26 mouse cellular contexts compared by ENCODE assay signal in genomic region chr12:4278978-4279755, GRCm38 (mm10). TPM values are rescaled to one million over a fixed set of nuclear protein-coding genes. Genes with fewer than 3 reads are reported as not detected.
A peak's percentile ranks its signal among the peaks of the same experiment; 100 is the strongest.
DNase-seq lines count a peak whose midpoint lies in the region; ATAC-seq and TF ChIP-seq lines count a peak whose summit lies in the region.
"Had no signal": no experiment of that assay in that cellular context is flagged by ENCODE, and none has a peak within 500 bp of the region (broad histone marks: within the 10 kb centered on the region; RNA-seq: fewer than 3 reads in every experiment).

No protein-coding gene starts in this region.

- WGBS in hindbrain, embryonic 13.5 days: 89% methylated on average over 3 of the region's 3 CpGs
- 92% methylated on average over 3 of the region's 3 CpGs for WGBS in stomach, postnatal 0 days

- no peak overlapping the region for H3K9ac ChIP-seq in hindbrain, embryonic 13.5 days
- no peak overlapping the region for H3K9ac ChIP-seq in stomach, postnatal 0 days (ENCODE audit: low read length)
- H3K9ac ChIP-seq: forebrain, postnatal 0 days; heart, embryonic 15.5 days; kidney, embryonic 15.5 days; limb, embryonic 15.5 days; neural tube, embryonic 15.5 days had no signal

- no peaks in the 10 kb centered on the region for H3K27me3 ChIP-seq in splenic B cell, adult 2 months (ENCODE audit: control insufficient read depth, insufficient read depth, low read length, poor library complexity, severe bottlenecking)
- H3K27me3 ChIP-seq in hindbrain, embryonic 13.5 days: no peaks in the 10 kb centered on the region
- no peaks in the 10 kb centered on the region for H3K27me3 ChIP-seq in stomach, postnatal 0 days (ENCODE audit: control insufficient read depth, insufficient read depth, low read length)
- H3K27me3 ChIP-seq: heart, embryonic 15.5 days; kidney, embryonic 15.5 days; limb, embryonic 15.5 days; neural tube, embryonic 15.5 days; Patski had no signal

- no peak overlapping the region for H3K4me2 ChIP-seq in hindbrain, embryonic 13.5 days
- H3K4me2 ChIP-seq in stomach, postnatal 0 days (replicated peaks; ENCODE audit: low read depth): no peak overlapping the region
- H3K4me2 ChIP-seq: heart, embryonic 15.5 days; kidney, embryonic 15.5 days; limb, embryonic 15.5 days; midbrain, embryonic 11.5 days; neural tube, embryonic 15.5 days had no signal

- H3K27ac ChIP-seq in hindbrain, embryonic 13.5 days: no peak overlapping the region
- H3K27ac ChIP-seq in stomach, postnatal 0 days (replicated peaks): no peak overlapping the region
- H3K27ac ChIP-seq: embryonic facial prominence, embryonic 10.5 days; forebrain, embryonic 10.5 days; heart, embryonic 15.5 days; kidney, embryonic 15.5 days; limb, embryonic 15.5 days; neural tube, embryonic 15.5 days had no signal

- H3K36me3 ChIP-seq in splenic B cell, adult 2 months (ENCODE audit: control insufficient read depth, insufficient read depth, low read length, poor library complexity, severe bottlenecking): peaks cover 4% of the 10 kb centered on the region; the same call in 1 of the 2 replicates
- H3K36me3 ChIP-seq in hindbrain, embryonic 13.5 days: peaks cover 26% of the 10 kb centered on the region
- H3K36me3 ChIP-seq in stomach, postnatal 0 days (ENCODE audit: control insufficient read depth, insufficient read depth, low read length): 0 out of 2 replicates have a peak, but pooled peaks cover 3% of the 10 kb centered on the region

- ATAC-seq in activated CD4-positive, CD25-positive, alpha-beta regulatory T cell, adult 4 months: peak; percentile 23
- no peak for ATAC-seq in hindbrain, embryonic 13.5 days (ENCODE audit: low FRiP score)
- ATAC-seq in stomach, postnatal 0 days (ENCODE audit: low FRiP score, low TSS enrichment): no peak
- ATAC-seq: forebrain, postnatal 0 days; hindbrain, embryonic 16.5 days; intestine, embryonic 16.5 days; Patski had no signal

- H3K9me3 ChIP-seq in hindbrain, embryonic 13.5 days: no peaks in the 10 kb centered on the region
- H3K9me3 ChIP-seq in stomach, postnatal 0 days (ENCODE audit: control insufficient read depth, low read length): no peaks in the 10 kb centered on the region
- H3K9me3 ChIP-seq: embryonic facial prominence, embryonic 10.5 days; forebrain, embryonic 10.5 days; heart, embryonic 15.5 days; kidney, embryonic 15.5 days; limb, embryonic 15.5 days; neural tube, embryonic 15.5 days had no signal

- DNase-seq in spleen, postnatal 36 days (ENCODE audit: low spot score in 2 of 2): peak; percentile 39 to 54
- no peak for DNase-seq in spleen, postnatal 14 days (ENCODE audit: low spot score in 2 of 2)
- DNase-seq in induced T-regulatory cell, adult 2 months (ENCODE audit: low read depth): peak; percentile 37
- DNase-seq in splenic B cell, adult 2 months (ENCODE audit: low read depth, low spot score): peak; percentile 74
- no peak for DNase-seq in stomach, postnatal 0 days (ENCODE audit: low spot score)
- no peak for DNase-seq in retina, embryonic 14.5 days (ENCODE audit: low spot score)
- DNase-seq: adrenal gland, postnatal 14 days; cerebellum, adult 9-10 months; forebrain, postnatal 0 days; gastrocnemius, postnatal 36 days; heart, postnatal 4 days; kidney, postnatal 4 days; lung, postnatal 4 days; right cerebral cortex, postnatal 25 days had no signal

- no peak overlapping the region for H3K4me3 ChIP-seq in hindbrain, embryonic 13.5 days
- H3K4me3 ChIP-seq in stomach, postnatal 0 days (ENCODE audit: low read depth, low read length): no peak overlapping the region
- H3K4me3 ChIP-seq: embryonic facial prominence, embryonic 10.5 days; forebrain, embryonic 10.5 days; heart, embryonic 15.5 days; kidney, embryonic 15.5 days; limb, embryonic 15.5 days; neural tube, embryonic 15.5 days had no signal

- no peak for TF ChIP-seq CTCF in stomach, postnatal 0 days (IDR thresholded peaks at IDR 0.05; ENCODE audit: low read depth)

- TF ChIP-seq EP300 in stomach, postnatal 0 days (optimal IDR thresholded peaks at IDR 0.05): no peak

- H3K4me1 ChIP-seq in hindbrain, embryonic 13.5 days (replicated peaks): no peaks in the 10 kb centered on the region
- H3K4me1 ChIP-seq in stomach, postnatal 0 days (replicated peaks; ENCODE audit: control insufficient read depth, insufficient read depth): no peaks in the 10 kb centered on the region
- H3K4me1 ChIP-seq: embryonic facial prominence, embryonic 10.5 days; forebrain, embryonic 10.5 days; kidney, embryonic 15.5 days; limb, embryonic 15.5 days had no signal

RNA-seq across cellular contexts. Expression of gene Cenpo, which starts 45.1 kb away (rescaled TPM):
- 10 to 100 TPM; 19.7 to 24.5 TPM for polyA plus RNA-seq in activated CD4-positive, CD25-positive, alpha-beta regulatory T cell, adult 4 months (2017; shearing (Covaris generic))
- polyA plus RNA-seq in hindbrain, embryonic 13.5 days (2015; fragmentation: Nextera tagmentation; extraction: Ambion mirVana): 9.0 and 10.3 TPM in 2 replicates
- polyA plus RNA-seq in stomach, postnatal 0 days (2015; fragmentation: Nextera tagmentation; extraction: Ambion mirVana): 4.7 and 5.3 TPM in 2 replicates

RNA-seq across cellular contexts. Expression of gene Ptrhd1, which starts 45.3 kb away (rescaled TPM):
- 1 to 10 TPM; 5.0 to 5.3 TPM for polyA plus RNA-seq in activated CD4-positive, CD25-positive, alpha-beta regulatory T cell, adult 4 months (2017; shearing (Covaris generic))
- polyA plus RNA-seq in hindbrain, embryonic 13.5 days (2015; fragmentation: Nextera tagmentation; extraction: Ambion mirVana): 6.1 and 6.5 TPM in 2 replicates
- 5.1 TPM in 2 replicates for polyA plus RNA-seq in stomach, postnatal 0 days (2015; fragmentation: Nextera tagmentation; extraction: Ambion mirVana)

Comparison
In these comparisons a context has a peak if more than half of its experiments do, and no peak if none do; other contexts are left out.
1. DNase-seq: peak in spleen, postnatal 36 days (2 of 2), induced T-regulatory cell, adult 2 months (single experiment) and splenic B cell, adult 2 months (single experiment); none in spleen, postnatal 14 days (0 of 2), stomach, postnatal 0 days (single experiment) and retina, embryonic 14.5 days (single experiment).